ENCODE assay signal across 8 mouse cellular contexts in the genomic region with DNA sequence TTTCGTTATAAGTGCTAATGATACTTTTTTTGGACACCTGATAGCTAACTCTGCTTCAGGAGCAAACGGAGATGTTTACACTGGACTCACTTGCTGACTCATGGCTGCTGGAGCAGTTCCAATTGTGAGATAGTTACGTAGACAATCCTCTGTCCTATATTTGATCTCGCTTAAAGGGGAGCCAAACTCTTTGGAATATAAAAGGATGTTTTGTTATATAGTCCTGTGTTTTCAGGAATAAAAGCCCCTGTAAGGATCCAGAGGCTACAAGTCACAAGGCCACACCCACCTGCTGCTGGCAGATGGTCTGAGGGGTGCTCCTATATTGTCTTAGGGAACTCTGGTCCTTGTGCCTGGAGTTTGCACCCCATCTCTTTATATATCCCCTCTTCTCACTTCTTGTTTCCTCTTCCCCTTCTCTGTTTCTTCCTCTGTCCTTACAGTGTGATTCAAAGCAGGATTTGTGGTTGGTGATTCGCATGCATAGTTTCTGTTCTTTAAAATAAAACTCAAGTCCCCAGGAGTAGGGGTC.
DNase-seq lines count a peak whose midpoint lies in the region; ATAC-seq lines count a peak whose summit lies in the region.

No protein-coding gene starts in this region.

- no peaks in the 10 kb centered on the region for H3K36me3 ChIP-seq in liver, embryonic 11.5 days (ENCODE audit: control insufficient read depth, insufficient read depth, low read length)
- H3K36me3 ChIP-seq in splenic B cell, adult 2 months (ENCODE audit: control insufficient read depth, insufficient read depth, low read length, poor library complexity, severe bottlenecking): 0 out of 2 replicates have a peak, but pooled peaks cover 2% of the 10 kb centered on the region
- H3K36me3 ChIP-seq in hindbrain, embryonic 11.5 days (ENCODE audit: control insufficient read depth, insufficient read depth, low read length): no peaks in the 10 kb centered on the region

- peak; percentile 18; the same call in 1 of the 2 replicates for ATAC-seq in frontal cortex, adult (ENCODE audit: low TSS enrichment)
- peak; percentile 58; the same call in 1 of the 2 replicates for ATAC-seq in liver, embryonic 11.5 days (replicated peaks; ENCODE audit: low FRiP score)
- no peak for ATAC-seq in hindbrain, embryonic 11.5 days (ENCODE audit: low FRiP score)

- 41% methylated on average over 5 of the region's 5 CpGs for WGBS in liver, embryonic 11.5 days
- 67% methylated on average over 5 of the region's 5 CpGs for WGBS in hindbrain, embryonic 11.5 days

- no peaks in the 10 kb centered on the region for H3K9me3 ChIP-seq in liver, embryonic 11.5 days (ENCODE audit: control insufficient read depth, low read length)
- H3K9me3 ChIP-seq in hindbrain, embryonic 11.5 days (ENCODE audit: control insufficient read depth, low read length): no peaks in the 10 kb centered on the region

- H3K4me3 ChIP-seq in liver, embryonic 11.5 days (ENCODE audit: low read depth, low read length): no peak overlapping the region
- no peak overlapping the region for H3K4me3 ChIP-seq in hindbrain, embryonic 11.5 days (ENCODE audit: low read depth, low read length)

- H3K4me2 ChIP-seq in liver, embryonic 11.5 days: peak overlapping the region; percentile 2; the same call in 1 of the 2 replicates
- no peak overlapping the region for H3K4me2 ChIP-seq in hindbrain, embryonic 11.5 days (replicated peaks; ENCODE audit: low read depth, low read length)

- peak overlapping the region; percentile 20; the same call in 1 of the 2 replicates for H3K27ac ChIP-seq in liver, embryonic 11.5 days (ENCODE audit: low read depth, low read length)
- H3K27ac ChIP-seq in hindbrain, embryonic 11.5 days (ENCODE audit: low read depth, low read length): no peak overlapping the region

- no peaks in the 10 kb centered on the region for H3K27me3 ChIP-seq in liver, embryonic 11.5 days (replicated peaks; ENCODE audit: control insufficient read depth, insufficient read depth, low read length)
- H3K27me3 ChIP-seq in splenic B cell, adult 2 months (ENCODE audit: control insufficient read depth, insufficient read depth, low read length, poor library complexity, severe bottlenecking): no peaks in the 10 kb centered on the region
- no peaks in the 10 kb centered on the region for H3K27me3 ChIP-seq in hindbrain, embryonic 11.5 days (ENCODE audit: control insufficient read depth, insufficient read depth, low read length)

- DNase-seq in frontal cortex, postnatal 10 days (ENCODE audit: low spot score in 2 of 2): no peak
- peak; percentile 86 for DNase-seq in 416B (ENCODE audit: low read depth)
- DNase-seq in c-Kit-negative CD71-positive TER-119-positive erythroid progenitor cells, embryonic 14.5 days (ENCODE audit: low read depth, low spot score): peak; percentile 93
- DNase-seq in heart, adult 8-10 months (ENCODE audit: low spot score): peak; percentile 81
- DNase-seq in liver, embryonic 11.5 days (ENCODE audit: low spot score): no peak
- DNase-seq in splenic B cell, adult 2 months (ENCODE audit: low read depth, low spot score): peak; percentile 59
- DNase-seq in hindbrain, embryonic 11.5 days (ENCODE audit: low spot score): no peak

- H3K9ac ChIP-seq in liver, embryonic 11.5 days (ENCODE audit: low read depth, low read length): no peak overlapping the region
- H3K9ac ChIP-seq in hindbrain, embryonic 11.5 days (ENCODE audit: low read depth, low read length): no peak overlapping the region

- peaks cover 49% of the 10 kb centered on the region for H3K4me1 ChIP-seq in liver, embryonic 11.5 days (replicated peaks; ENCODE audit: control insufficient read depth, insufficient read depth, low read length)
- 0 out of 2 replicates have a peak, but pooled peaks cover 2% of the 10 kb centered on the region for H3K4me1 ChIP-seq in hindbrain, embryonic 11.5 days (replicated peaks; ENCODE audit: control insufficient read depth, insufficient read depth, low read length)

Comparison
In these comparisons a context has a peak if more than half of its experiments do, and no peak if none do; other contexts are left out.
1. DNase-seq: peak in 416B (single experiment), c-Kit-negative CD71-positive TER-119-positive erythroid progenitor cells, embryonic 14.5 days (single experiment), heart, adult 8-10 months (single experiment) and splenic B cell, adult 2 months (single experiment); none in frontal cortex, postnatal 10 days (0 of 2), liver, embryonic 11.5 days (single experiment) and hindbrain, embryonic 11.5 days (single experiment).